Mouse (Mus musculus) cerebral cortex, adult 2 months (tissue): ENCODE results near the gene Cep128.

Source experiments
- WGBS: fragments of 180-500 bp; shearing (Covaris S2); methylation state at CpG from one replicate; pipeline ENCODE4 v1.1.7; 2018; 5-methylcytosine and 5-hydroxymethylcytosine counted together

Cep128 gene

DNA sequence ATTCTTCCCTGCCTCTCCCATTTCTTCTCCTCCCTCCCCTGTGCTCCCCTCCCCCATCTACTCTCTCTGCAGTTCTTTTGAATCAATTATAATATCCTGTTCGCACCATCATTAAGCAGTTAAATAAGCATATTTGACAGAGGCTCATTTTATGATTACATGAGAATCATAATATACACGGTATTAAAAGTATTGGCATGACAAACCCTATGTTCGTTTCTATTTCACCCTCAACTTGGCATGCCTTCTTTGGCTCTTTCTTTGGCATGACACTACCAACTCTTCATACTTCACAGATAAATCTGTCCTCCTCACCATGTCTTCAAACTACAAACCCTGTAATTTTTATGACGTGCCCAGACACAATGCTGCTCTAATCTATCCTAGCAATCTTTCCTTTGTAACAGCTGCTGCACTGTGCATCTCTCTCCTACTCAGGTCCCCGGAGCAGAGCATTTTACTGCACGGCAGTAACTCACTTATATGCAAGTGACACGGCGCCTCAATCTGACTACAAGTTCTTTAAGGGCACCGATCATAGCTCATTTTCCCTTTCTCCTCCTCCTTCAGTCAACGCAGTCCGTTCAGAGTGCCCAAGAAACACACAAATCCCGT, 324.4 kb downstream of the Cep128 start:
- WGBS = 82% methylated on average over 12 of the region's 12 CpGs

DNA sequence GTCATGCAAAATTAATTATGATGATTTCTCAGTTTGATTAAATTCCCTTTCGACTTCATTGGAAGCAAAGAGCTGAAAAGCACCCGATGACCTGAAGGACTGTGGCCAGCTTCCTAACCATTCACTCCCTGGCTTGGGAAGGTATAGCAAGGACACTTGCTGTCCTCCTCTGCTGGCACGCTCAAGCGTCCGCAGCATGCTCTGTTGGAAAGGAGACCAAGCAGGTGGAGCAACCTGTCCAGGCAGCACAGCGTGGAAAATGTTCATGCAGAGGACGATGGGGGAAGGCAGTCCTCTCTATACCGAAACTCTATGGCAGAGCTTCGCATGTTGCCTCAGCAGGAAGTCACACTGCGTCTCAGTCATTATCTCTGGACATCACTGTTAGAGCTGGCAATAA, 327.3 kb downstream of the Cep128 start:
- 92% methylated on average over 10 of the region's 10 CpGs for WGBS

DNA sequence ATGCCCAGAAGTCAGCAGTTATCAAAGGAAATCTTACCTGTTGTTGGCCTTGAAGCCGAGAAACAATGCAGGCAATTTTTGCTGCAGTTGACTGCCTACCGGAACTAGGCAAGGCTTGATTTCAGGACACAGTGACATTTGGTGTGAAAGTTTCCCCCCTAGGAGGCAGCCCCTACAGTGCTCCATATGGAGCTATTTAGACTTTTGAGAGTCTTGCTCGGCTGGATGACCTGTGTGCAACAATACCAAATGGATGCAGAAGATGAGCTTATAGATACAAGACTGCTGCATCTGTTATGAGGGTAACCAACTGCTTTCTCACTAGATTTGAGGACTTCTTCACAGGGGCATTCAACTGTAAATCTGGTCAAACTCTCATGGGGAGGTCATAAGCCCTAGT, 331.9 kb downstream of the Cep128 start:
- WGBS = 97% methylated on average over 3 of the region's 3 CpGs

DNA sequence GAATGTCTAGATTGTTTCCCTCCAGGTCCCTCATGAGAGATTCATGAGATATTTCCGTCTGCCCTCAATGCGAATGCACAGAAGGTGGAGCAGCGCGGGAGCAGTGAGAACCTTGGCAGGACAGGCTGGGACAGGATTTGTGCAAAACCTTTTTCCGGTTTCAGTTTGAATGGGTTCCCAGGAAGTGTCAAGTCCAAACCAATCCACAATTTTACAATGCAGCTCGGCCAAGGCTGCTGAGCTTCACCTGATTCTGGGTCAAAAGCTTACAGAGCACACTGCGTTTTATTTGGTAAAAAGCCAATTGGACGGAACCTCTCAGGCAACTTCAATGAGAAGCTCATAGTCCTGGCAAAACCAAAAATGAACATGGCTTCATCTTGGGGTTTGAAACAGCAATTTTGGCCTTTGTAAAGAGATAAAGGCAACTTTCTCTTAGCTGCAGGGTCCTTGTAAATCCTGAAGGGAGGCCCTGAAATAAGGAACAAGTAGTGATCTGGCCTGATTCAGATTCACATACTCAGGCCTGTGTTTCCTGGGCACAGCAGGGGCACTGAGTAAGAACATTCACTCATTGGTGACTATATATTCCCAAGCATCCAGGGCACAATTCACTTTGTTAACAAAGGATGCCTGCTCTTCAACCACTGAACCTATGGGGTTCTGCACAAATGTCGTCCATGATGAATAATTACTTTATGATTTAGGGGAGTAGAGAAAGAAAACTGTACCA, 333.4 kb downstream of the Cep128 start:
- 50% methylated on average over 9 of the region's 9 CpGs for WGBS

DNA sequence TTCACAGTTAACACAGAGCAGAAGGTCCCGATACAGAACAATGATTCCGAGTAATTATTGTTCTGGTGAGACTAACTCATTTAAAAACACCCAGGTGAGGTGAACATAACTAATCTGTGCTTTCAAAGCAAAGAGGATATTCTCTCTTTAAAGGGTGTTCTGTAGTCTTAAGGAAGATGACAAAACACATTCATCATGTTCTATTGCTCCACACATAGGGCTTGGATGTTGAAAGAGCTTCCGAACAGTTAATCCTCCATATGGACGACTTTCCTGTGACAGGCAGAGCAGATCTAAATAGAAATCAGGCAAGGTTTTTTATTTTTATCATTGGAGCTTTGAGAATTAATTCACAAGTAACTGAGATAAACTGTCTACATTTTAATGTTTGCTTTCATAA, 342.8 kb downstream of the Cep128 start:
- 70% methylated on average over 4 of the region's 4 CpGs for WGBS

DNA sequence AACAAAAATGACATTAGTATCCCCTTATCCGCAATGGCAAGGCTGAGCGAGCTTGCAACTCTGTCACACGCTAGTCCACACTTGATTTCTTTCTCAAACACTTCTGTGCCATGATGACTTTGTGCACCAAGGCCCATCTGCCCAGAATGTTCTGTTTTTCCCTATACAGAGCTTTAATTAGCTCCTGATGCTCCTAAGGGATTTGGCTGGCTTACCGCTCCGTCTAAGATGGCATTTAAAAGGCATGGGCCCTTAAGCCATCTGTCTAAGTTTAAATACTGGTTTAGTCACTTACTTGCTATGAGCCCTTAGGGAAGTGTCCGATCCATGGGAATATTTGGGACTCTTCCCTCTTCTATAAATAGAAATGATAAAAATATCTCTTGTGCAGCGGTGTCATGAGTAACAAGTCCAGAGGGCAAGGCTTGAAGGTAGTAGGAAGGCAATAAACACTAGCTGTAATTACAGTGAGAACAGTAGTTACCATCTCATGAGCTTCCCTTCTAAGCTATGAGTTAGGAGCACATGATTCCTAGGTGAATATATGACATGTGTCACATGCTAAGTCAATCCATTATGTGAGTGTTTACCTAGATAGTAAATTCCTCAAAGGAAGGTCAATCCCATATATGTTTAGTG, 343.8 kb downstream of the Cep128 start:
- WGBS = 74% methylated on average over 7 of the region's 7 CpGs

DNA sequence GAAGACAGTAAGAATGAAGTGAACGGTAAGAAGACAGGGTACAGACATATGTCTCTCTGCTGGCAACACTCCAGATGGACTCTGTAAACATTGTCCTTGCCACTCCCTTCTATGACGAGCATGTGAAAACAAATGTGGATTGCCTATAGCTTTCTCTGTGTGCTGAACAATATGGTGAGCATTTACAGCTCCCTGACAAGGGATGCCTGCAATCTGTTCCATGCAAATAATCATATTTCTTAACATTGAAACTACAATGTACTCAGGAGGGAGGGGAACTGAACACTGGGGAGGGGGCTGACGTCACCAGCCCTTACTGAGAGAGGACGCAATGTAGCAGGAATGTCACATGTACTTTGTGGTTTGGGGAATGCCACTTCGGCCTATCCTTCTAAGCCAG, 355.1 kb downstream of the Cep128 start:
- WGBS = 77% methylated on average over 5 of the region's 5 CpGs

DNA sequence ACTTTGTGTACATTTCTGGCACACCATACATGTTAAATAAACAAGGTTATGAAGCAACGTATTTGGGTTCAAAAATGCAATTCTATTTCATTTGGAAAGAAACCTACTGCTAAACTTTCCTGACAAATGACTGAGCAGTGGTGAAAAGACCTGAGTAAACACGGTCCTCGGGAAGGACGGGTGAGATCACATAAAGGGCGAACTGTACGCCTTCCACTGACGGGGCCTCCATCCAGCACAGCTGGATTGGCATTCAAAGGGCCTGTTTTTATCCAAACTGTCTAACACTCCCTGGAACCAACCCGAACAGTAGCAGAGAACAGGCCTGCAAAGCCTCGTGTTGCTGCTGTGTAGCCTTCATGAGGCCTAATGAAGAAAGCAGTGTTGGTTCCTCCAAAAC, 356.5 kb downstream of the Cep128 start:
- WGBS = 73% methylated on average over 9 of the region's 9 CpGs

DNA sequence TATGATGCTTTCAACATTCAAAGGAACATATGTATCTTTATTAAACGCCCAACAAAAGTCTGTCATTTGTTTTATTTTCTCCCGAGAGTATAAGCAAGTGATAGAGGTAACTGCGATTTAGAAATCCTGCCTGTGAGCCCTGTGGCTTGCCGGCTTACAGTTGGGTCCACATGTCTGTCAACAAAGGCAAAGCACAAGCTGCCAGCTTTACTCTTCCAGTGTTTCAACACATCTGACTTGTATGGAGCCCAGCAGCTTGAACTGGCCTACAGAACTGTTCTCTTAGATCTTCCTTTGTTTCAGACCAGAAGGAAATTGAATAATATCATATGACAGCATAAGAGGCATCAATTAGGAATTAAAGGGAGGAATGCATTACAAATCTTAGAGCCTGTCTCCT, 357.1 kb downstream of the Cep128 start:
- WGBS = 92% methylated on average over 4 of the region's 4 CpGs

DNA sequence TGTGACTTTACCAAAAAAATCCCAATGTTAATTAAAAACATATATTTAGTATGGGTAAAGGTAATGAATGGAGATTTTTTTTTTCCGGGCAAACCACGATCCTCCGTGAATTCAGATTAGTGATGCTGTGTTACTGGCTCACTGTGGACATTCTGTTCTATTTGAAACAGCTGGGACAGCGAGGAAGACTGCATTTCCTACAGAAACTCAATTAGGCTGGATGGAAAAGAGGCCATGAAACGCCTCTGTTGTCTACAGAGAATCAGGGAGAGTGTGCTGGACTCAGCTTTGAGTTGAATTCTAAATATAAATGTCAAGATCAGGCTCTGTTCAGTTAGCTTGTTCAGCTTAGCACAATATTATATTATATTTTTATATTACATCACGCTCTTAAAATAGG, 369.1 kb downstream of the Cep128 start:
- 56% methylated on average over 6 of the region's 6 CpGs for WGBS

DNA sequence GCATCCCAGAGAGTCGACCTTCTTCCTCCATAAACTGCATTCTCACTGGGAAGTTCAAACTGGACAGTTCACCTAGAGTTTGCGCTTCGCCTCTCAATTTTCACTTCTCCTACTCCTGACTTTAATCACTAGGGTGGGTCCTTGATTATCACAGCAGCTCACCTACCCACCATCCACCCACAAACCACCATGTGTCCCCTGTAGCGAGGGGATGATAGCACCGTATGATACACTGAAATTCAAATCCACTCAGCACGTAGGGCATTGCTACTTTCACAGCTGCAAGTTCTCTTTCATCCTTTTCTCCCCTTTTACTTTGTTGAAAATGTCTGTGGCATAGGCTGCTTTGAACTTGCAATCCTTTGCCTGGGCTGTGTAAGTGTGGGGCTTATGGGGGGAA, 371.2 kb downstream of the Cep128 start:
- WGBS = 85% methylated on average over 6 of the region's 6 CpGs

DNA sequence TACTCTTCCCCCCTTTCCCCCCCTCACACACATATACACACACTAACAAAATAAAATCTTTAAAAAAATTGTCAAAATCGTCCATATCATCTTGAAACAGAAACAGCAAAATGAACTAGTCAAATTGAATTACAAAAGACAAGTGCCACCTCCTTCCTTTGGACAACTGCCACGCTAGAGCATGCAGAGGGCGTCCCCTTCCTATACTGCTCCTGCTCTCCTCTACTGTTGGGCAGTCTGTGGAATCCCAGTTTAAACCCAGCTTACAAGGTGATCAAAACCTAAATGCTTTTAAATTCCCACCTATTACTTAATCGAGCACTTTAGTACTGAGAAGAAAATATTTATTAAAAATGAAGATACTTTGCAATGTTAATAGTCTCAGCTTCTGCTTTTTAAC, 372.0 kb downstream of the Cep128 start:
- WGBS = 63% methylated on average over 4 of the region's 4 CpGs

DNA sequence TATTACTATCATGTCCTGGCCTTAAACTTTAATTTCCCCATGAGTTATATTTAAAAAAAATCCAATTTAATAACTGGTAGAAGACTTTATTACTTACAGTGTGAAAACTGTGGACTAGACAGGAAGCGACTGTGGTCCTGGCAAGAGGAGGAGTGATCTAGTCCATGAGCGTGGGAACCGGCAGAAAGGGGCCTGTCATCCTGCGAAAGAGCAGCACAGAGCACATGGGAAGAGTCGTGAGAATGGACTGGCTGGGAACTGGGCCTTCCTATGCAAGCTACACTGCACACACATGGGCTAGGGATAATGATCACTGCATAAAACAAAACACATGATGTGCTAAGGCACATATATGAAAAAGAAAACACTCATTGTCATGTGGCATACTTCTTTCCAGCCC, 375.5 kb downstream of the Cep128 start:
- WGBS = 85% methylated on average over 5 of the region's 5 CpGs

DNA sequence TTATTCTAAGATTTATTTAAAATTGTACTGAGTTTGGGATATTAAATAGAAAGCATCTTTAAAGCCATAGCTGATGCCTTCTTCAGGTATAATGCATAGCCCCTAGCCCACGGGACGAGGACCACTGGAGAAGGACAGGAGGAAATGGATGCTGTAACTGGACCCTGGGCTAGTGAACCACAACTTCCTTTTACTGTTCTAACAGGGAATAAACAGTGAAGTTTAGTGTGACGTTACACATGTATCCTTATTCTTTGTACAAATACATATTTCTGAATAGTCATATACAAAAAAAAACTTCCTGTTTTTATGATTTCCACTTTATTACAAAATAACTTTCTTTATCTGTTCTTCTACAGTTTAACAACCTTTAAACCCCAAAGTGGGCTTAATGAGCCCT, 376.0 kb downstream of the Cep128 start:
- 89% methylated on average over 3 of the region's 3 CpGs for WGBS

DNA sequence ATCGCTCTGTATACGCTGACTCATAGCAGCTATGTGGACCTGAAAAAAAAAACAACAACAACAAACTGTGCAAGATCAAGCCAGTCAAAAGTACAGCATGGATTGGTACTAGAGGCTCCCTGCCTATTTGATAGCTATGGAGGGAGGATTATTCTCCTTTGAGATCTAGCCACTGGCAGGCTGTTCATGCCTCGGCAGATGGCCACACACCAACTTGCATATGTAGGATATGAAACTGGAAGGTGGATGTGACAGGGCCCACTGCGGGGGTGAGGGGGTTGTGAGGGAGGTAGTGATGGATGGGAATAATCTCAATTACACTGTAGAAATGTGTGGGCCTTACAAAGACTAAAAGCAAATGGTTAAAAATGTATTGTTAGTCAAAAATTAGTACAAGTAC, 386.7 kb downstream of the Cep128 start:
- WGBS = 75% methylated on average over 4 of the region's 4 CpGs

DNA sequence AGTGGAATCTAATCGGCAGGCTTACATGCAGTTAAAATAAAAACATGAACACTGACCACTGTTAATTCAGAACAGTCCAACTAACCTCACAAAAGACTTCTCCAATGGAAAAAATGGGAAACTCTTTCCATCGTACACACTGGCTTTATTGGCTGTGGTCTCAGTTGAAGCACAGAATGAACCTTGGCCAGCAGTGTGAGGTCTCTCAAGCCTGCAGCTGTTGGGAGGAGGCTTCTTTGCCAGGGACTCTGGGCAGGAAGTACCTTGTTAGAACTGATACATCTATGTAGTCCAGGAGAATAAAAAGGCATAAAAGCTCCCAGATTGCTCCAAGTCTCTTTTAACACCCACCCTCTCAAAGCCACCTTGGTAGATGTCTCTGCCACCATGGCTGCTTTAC, 390.9 kb downstream of the Cep128 start:
- whole genome bisulfite sequencing = 69% methylated on average over 2 of the region's 2 CpGs

DNA sequence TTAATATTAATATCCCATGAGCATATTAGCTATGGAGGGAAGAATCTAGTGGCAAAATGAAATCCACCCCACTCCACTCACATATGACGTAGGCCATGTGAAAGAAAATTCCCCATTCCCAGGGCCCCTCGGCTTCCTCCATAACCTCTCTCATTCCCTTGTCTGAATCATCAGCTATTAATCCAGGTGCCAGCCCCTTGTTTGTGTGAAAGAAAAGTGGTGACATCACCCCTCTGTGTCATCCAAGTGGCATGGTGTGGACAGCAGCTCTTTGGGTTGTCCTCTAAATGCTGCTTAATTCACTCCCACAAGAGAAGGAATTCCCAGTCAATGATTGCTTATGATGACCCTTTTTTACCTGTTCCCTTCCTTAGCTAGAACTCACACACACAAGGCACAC, 396.4 kb downstream of the Cep128 start:
- WGBS = 90% methylated on average over 2 of the region's 2 CpGs

DNA sequence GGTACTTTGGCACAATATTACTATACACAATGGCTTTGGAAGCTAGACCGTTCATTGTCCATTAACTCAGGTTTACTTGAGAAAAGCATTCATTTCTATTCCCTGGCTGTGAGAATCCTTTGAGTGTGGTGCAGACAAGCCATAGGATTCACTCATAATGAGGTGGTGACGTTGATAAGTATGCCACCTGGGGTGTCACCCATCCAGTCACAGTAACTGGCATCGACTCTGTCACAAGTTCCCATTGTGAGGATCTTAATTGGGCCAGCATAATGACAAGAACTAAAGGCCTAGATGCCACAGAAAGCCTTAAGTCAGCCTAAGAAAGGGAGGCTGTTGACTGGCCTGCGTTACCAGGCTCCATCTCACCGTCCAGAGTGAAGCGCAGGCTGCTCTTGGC, 396.9 kb downstream of the Cep128 start:
- 69% methylated on average over 6 of the region's 6 CpGs for WGBS

DNA sequence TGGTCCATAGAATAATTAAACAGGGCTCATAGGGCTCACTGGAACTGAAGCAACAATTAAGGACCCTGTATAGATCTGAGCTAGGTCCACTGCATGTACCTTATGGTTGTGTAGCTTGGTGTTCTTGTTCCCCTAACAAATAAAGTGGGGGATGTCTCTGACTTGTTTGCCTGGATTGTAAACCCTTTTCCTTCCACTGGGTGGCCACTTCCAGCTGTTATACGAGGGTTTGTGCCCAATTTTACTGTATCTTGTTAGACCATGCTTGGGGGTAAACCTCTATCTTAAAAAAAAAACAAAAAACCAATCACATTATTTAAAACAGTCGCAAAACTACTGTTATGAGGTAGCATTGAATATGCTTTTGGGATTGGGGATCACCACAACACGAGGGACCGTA, 402.2 kb downstream of the Cep128 start:
- 90% methylated on average over 4 of the region's 4 CpGs for WGBS

DNA sequence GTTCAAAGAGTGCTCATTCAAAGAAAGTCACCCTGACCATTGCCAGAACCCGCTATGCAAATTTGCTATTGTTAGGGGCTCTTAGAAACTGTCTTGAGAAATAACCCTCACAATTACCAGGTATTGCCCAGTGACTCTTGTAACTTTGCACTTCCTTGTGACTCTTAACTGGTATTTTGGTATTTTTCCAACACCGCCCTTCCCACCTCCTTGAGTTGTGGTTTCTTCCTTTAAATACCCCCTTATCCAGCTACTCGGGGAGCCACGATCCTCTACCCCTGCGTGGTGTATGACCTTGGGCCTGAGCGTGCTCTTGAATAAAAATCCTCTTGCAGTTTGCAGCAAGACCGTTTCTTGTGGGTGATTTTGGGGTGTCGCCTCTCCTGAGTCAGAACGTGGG, 407.8 kb downstream of the Cep128 start:
- 93% methylated on average over 9 of the region's 9 CpGs for WGBS

DNA sequence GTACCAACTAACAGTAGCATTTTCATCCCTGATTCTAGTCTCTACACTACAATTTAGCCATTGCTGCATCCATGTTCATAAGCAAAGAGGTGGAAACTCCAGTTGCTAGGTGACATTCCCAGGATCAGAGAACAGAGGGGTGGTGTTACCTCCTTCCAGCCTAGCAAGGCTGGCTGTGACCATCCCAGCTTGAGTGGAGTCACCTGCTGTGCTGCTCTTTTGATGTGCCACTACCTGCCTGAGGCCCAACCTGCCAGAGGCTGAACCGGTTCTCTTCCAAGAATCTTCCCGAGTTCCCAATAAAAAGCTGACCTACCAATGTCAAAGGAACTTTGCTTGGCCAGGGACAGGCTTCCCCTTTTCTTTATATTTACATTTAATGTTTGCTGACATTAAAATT, 408.8 kb downstream of the Cep128 start:
- 60% methylated on average over 2 of the region's 2 CpGs for WGBS

DNA sequence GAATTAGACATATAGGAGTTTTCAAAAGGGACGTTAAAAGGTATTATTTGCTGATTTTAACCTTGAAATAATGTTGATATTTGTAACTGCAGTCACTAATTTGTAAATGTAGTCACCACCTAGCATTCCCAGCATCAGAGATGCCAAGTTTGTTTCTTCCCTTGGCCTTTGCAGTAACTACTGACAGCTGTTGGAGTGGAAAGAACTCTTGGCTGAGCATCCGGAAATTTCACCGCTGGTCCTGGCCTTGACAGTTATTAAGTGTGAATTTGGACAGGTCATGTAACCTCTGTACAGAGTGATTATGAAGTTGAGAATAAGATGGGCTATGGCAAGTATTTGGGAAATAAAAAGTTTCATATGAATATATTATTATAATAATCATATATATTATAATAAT, 413.1 kb downstream of the Cep128 start:
- 82% methylated on average over 3 of the region's 3 CpGs for WGBS

DNA sequence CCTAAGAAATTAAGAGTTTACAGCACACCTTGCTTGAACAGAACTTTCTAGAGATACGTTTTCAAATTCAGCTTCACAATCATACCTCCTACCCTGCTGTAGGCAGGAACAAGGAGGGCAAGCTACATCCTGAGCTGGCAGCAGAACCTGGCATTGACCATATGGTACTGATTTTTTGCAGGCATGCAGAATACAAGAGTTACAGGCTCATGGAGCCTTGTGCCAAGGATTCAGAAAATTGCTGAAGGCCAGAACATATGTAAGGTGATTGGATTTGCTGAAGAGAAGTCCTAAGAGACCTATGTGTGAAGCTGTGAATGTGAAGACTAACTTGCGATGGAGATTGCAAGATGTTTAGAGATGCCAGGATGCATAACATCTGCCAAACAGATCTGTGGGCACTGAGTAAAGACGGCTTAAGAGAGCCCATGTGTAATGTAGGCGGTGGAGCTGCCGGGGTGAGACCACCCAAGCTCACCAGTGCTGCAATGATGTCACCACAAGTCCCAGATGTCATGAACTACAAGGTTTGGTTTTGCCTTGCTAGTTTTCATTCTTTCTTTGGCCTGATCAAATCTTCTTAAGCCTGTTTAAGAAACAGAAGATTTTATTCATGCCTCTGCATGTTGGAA, 422.7 kb downstream of the Cep128 start:
- 55% methylated on average over 5 of the region's 5 CpGs for WGBS
